Mouse (Mus musculus) heart, postnatal 0 days (tissue): ENCODE results near the gene Plxna4.

Source experiments
- CTCF ChIP-seq: IDR thresholded peaks from 2 replicates; pipeline ENCODE4 v1.5.1; 2016; ENCODE audit warnings: antibody characterized with exemption, control low read depth, low read depth
- EP300 ChIP-seq: IDR thresholded peaks from 2 replicates; pipeline ENCODE4 v1.6.1; 2016; ENCODE audit warnings: antibody characterized with exemption, low read depth

- no peak for TF ChIP-seq EP300
- no peak for TF ChIP-seq CTCF
Measured at GRCm38 (mm10) chr6:32392262-32392661, 195.7 kb downstream of the Plxna4 start.
